Mouse (Mus musculus) lung, adult 2 months (tissue): ENCODE measurements around the gene 3110082I17Rik.

Source experiments
- CTCF ChIP-seq: fragments of 200-500 bp; IDR thresholded peaks from 2 replicates; pipeline ENCODE4 v1.5.1; 2011; ENCODE audit warnings: mild to moderate bottlenecking, low read length, control low read depth; ENCODE audit not compliant: insufficient read depth
- POLR2A ChIP-seq: fragments of 200-500 bp; IDR thresholded peaks from 2 replicates; pipeline ENCODE4 v1.6.1; 2011; ENCODE audit warnings: low read depth, mild to moderate bottlenecking, control low read depth, low read length, borderline replicate concordance; ENCODE audit errors: extremely low read depth

- TF ChIP-seq CTCF (no peak), POLR2A (no peak)
Measured at GRCm38 (mm10) chr5:139326986-139327633, 133.2 kb downstream of the 3110082I17Rik start.
